Mouse (Mus musculus) MEL-GATA-1-ER (cell line): ENCODE results near the gene Gm11549.

ENCODE experiments used
- DNase-seq: peaks from one replicate; pipeline ENCODE4 v3.0.0-alpha.2; 2012; ENCODE audit warnings: low read depth; ENCODE audit errors: extremely low read depth

Gm11549 gene

DNA sequence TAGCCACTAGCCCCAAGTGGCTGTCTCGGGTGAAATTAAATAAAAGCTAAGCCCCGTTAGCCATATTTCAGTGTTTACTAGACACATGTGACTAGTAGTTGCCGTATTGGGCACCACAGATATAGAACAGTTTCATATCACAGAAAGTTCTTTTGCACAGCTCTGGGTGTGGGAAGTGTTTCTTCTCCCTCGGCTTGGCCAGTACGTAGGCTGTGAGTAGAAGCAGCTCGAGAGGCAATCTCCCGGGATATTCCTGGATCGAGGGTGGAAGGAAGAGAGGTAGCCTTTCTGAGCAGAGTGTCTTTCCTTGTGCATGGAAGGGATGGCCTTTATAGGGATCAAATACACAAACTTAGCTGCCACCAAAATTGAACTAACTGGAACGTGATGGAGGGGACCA, 5.4 kb downstream of the Gm11549 start:
- no peak for DNase-seq

DNA sequence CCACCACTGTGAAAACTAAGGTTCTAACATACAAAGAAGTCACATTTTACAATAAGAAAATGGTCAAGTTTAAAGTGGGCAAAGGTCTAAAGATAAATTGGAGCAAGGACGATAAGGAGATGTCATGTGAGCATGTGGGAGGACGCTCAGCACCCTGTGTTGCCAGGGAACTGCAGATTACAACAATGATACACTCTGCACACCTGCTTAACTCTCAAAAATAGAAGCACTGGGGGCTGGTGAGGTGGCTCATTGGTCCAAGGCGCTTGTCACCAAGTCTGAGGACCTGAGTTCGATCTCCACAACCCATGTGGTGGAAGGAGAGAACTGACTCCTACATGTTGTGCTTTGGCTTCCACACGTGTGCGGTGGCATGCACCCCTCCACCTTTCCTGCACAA, 10.1 kb downstream of the Gm11549 start:
- DNase-seq = no peak

DNA sequence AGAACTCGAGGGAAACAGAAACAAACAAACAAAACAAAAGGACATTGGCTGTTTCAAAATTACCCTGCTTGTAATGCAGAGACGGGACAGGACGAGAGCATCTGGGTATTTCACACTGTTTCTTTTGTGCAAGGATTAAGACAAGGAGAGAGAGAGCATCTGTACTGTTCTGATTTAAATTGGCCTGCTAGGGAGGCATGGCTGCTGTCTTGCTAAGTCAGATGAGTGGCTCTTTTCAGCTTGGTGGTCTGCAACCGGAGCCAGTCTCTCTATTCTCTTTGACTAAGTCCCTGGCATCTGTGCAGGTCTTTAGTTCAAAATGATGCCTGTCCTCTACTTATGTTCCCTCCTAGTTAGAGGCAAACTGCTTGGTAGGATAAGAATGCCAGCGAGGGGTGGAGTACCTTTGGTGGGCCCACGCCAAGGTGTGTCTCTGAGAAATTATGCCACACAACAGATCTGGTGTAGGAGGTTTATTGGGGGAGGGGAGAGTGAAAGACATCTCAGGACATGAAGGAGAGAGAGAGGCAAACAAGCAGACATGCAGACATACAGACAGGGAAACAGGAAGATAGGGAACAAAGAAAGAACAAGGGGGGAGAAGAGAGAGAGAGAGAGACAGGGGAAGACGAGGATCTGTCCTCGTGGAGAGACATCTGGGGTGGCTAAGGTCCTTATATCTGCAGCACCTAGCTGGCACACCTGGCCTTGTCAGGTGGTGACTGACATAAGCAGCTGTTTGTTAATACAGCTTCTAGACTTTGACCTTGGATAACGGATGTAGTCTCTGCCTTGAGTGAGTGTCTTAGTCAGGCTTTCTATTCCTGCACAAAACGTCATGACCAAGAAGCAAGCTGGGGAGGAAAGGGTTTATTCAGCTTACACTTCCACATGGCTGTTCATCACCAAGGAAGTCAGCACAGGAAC, 15.5 kb downstream of the Gm11549 start:
- no peak for DNase-seq

DNA sequence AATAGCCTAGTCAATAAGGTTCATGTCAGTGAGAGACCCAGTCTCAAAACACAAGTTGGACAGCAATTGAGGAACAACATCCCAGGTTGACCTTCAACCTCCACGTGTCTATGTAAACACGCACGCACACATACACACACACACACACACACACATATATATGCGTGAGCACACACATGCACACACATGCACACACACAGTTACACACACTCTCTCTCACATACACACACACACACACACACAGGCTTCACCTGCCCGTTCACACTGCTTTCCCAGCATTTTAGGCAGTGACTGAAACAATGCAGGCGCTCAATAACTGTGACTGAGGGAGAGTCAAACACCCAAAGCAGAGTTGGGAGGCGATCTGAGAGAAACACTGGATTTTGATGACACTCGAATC, 16.3 kb downstream of the Gm11549 start:
- no peak for DNase-seq

DNA sequence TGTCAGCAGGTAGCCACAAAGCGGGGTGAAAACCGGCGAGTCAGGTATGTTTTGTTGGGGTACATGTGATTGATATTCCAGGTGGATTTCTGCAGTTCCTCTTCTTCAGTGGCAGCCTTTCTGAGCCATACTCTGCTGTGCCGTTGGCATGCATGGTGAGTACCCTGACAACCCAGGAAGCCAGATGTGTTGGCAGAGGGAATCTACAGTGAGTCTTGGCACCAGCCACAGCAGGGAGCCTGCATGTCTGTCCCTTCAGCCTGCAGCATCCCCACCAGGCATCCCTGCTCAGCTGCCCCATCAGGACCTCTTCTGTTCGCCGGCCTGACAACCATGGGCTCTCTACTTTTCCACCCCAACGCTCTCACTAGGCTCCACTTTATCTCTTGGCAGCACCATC, 20.1 kb downstream of the Gm11549 start:
- no peak for DNase-seq

DNA sequence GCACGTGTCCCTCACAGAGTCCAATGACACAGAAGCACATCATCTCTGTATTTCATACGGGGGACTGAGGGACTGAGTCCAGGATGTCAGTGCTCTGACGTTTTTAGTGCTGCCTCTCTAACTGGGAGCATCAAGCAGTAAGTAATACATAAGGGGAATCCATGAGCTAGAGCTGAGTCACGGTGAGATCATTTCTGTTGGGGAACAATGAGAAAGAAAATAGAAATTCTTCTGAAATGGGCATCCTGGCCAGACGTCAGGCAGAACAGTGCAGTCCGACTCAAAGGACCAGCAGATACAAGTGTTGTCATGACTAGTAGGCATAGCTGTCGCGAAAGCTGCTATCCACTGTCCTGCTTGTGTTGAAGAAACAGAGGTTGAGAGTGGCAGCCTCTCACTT, 20.6 kb downstream of the Gm11549 start:
- no peak for DNase-seq

DNA sequence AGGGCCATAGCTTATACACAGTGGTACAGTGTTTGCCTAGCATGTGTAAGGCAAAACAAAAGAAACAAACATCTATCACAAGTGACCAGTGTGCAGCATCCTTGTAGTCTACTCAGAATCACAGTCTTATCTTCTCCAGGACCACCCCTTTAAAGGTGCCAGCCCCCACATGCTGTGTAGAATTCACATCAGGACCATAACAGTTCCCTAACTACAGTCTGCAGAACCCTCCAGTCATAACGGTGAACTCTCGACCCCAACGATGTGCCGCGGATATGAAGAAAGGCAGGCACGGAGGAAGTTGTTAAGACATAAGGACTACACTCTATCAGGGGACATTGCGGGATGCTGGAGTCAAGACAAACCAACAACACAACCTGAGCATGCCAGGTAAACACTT, 22.2 kb downstream of the Gm11549 start:
- no peak for DNase-seq

DNA sequence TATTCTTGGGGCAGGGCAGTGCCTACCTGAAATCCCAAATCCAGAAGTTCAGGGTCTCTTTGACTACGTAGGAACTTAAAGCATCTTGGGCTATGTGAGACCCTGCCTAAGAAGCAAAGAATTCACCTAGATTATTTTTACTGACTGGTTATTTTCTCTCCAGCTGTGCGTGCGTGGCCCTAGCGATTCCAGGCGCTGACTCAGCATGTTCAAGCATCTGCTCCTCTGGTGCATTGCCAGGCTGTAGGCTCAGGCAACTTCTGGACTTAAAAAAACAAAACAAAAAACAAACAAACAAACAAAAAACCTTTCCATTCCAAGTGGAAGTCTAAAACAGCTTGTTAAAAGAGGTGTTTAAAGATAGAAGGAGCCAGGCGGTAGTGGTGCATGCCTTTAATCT, 23.4 kb downstream of the Gm11549 start:
- no peak for DNase-seq

DNA sequence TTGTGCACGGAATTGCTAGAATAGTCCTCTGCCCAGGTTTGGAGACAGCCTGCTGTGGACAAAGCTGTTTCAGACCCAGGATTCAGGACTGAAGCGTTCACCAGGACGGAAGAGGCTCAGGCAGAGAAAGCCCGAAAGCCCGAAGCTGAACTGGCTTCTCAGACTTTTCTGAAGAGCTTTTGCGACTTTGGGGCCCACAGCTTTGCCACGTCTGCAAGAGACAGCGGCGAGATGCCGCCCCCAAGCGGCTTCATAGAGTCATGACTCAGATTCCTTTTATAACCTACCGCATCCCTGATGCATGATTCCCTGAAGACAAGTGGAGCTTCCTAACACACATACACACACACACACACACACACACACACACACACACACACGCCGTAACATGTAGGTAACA, 24.9 kb downstream of the Gm11549 start:
- DNase-seq = no peak

DNA sequence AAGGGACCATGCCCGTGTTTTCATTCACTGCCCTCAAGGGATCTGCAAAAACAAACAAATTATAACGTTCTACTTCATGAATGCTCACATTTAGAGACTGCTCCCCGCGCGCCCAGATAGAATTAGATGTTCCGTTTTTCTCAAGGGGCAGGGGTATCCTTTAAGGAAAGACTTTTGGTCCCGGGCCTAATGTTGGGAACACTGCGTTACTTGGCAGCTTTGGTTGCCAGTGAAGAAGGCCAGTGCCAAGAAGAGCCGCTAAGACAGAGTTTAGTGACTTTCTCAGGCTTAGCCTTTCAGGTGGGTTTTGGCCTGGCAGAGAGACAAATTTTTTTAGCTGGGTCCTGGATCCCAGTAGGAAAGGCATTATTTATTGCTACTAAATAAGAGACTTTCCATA, 25.3 kb downstream of the Gm11549 start:
- no peak for DNase-seq

DNA sequence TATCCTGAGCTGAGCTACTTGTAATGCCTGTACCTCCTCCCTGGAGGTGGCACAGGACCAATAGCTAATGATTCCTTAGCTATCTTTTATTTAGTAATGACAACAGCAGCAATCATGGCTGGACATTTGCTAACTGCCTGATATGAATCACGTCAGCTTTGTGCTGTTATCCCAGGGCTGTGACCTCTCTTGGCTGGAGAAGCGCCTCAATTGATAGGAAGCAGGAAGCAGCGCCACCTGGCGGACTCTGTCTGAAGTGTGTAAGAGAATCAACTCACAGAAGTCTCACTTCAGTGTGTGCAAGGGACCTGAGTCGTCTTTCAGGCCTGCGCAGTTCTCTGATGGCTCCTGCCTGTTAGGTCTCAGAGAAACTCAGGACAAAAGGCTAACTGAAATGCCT, 26.2 kb downstream of the Gm11549 start:
- DNase-seq = peak; percentile 70

DNA sequence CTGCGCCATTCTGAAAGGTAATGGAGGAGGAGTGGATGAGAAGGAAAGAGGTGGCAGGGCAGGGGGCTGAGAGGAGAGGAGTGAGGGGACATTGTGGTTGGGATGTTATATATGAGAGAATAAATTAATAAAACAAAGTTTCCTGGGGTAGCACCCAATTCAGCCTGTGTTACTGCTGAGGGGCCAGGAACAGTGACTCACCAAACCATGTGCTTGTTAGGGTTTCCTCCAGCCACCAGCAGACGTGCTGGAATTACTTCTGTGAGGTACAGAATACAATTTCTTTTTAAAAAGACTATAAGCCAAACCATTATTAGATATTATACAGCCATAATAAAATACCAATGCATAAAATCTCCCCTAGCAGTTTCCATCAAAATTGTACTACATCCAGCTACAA, 27.0 kb downstream of the Gm11549 start:
- no peak for DNase-seq

DNA sequence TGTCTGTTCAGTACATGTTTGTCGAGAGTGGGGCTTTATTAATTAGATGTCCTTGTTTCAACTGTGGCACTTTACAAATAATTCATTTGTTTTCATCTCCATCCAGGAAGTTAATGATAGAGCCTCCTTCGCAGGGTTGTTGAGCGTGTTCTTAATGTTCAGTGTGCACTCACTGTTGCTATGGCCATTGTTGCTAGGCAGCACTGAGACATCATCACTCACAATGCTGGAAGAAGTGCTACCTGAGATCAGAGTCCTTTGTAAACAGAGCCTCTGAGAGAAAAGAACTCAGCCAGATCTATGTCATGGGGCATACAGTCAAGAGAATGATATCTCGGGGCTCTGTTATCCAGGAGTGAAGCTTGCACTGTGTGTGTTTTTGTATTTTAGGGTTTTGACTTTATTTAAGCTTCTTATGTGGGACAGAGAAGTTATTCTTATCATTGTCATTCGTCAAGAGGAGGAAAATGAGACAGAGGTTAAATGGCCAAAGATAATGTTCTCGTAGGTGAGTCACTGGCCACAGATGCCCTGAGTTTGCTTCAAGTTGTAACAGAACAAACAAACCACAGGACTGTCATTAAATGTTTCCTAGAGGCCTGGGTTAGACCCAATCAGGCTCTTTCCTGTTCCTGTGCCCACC, 27.9 kb downstream of the Gm11549 start:
- no peak for DNase-seq

DNA sequence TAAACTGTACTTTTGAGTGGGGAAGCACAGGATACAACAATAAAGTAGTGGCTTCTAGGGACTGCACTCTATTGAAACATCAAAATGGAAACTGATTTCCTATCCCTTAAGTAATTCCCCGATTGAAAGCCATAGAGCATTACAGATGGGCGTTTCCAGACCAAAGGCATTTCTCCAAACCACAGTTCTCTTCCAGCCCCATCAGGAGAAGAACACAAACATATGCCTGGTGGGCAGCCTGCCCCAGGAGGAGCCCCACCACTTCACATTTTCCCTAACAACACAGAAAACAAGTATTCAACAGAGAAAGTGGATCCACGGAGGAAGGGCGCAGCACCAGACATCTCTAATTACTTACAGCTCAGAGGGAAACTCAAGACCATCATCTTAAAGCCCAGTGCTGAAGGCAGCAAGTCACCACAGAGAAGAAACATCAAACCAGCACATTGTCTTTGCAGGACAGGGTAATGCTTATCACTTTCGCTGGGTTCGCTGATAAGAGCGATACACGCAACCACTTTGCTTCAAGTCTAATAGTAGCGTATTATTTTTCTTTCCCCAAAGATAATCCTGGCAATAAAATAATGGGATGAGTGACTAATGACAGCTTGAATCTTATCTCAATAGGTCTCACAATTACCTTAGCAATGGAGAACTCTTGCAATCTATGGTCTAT, 28.8 kb downstream of the Gm11549 start:
- no peak for DNase-seq

DNA sequence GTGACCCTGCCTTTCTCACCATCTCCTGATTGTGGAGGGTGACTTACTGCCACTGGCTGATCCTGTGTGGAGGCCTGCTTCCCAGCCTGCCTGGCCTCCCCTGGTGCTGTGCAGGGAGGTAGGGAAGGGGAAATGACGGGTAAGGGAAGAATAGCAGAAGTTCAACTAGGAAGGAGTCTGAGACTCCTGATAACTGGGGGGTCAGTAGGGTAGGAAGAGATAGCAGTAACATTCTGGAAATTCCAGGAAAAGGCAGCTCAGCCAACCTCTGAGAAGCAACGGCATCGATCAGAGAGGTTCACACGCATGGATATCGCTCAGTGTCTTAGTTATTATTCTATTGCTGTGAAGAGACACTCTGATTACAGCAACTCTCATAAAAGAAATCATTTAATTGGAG, 30.1 kb downstream of the Gm11549 start:
- DNase-seq = peak; percentile 65

DNA sequence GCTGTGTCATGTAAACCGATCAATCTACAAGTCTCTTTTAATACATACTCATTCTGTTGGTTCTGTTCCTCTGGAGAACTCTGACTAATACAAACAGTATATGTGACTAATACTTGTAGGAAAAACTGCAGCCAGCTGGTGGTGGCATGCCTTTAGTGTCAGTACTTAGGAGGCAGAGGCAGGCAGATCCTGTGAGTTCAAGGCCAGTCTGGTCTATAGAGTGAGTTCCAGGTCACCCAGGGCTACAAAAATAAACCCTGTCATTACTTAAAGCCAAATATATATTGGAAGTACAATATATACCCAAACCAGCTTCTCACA, 32.1 kb downstream of the Gm11549 start:
- no peak for DNase-seq

DNA sequence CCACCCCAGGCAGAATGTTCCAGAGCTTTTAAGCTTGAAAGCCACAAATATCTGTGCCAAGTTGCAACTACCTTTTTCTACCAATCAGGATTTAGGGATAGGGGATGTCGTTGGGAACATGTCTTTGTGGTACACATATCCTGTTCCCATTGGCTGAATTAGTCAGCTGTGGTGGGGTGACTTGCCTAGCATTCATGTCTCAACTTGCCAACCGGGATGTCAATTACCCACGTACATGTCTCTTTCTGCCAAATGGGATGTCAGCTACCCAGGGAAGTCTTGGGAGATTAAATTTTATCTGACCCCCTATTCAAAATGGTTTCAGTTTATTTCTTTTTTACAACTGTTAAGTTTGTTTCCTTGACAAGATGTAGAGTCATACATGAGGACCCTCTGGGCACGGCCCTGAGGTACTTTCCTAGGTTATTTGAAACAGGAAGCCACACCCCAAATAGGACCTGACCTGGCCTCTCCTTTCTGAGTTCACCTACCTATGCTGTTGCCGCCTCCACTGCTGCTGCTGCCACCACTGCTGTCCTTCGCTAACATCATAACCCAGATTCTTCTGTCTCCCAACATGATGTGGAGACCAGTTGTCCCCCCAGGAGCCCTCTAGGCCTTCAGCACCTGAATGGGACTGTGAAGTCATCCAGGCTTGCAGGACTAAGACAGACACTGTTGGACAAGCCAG, 32.6 kb downstream of the Gm11549 start:
- no peak for DNase-seq

DNA sequence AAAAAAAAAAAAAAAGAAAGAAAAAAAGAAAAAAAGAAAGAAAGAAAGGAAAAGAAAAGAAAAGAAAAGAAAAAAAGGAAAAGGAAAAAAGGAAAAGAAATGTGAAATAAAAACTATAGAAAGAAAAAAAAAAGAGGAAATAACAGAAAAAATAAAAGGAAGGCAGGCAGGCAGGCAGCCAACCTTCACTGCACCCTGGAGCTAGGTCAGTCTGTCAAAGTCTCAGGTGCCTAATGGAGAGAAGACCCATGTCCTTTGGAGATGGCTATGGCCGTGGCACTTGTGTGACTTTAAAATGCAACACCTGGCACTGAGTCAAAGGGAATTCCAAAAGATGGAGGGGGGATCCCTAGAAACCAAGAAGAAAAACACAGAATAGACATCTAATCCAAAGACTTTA, 33.2 kb downstream of the Gm11549 start:
- DNase-seq = no peak

DNA sequence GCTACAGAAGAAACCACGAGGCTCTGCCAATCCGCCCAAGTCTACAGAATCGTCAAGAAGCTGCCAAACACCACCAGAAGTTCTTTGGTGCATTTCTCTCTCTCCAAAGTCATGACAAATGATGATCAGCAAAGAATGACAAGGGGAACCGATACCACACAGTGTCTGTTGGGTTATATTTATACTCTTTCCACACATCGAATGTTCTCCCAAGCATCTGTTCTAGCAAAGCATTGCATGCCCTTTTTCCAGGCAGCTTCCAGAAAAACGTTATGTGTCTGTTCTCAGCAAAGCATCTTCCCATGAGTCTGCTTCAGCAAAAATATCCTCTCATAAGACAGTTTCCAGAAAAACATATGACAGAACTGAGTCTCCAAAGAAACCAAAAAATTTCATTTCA, 34.7 kb downstream of the Gm11549 start:
- DNase-seq = no peak

DNA sequence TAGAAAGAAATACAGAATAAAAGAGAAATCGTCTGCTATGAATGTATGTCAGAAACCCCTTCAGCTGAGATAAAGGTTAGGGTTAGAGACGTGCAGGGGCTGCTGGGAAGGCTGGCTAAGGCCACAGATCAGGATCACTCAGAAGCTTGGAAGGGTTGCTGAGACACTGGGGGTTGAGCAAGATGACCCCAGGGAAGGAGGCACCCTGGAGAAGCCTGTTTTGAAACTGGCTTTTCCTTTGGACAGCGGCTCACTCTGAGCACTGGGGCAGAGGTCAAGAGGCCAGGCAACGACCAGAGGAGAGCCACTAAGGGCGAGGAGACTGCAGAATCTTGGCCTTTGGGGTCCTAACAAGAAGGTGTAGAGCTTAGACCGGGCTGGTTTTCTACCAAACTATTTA, 35.4 kb downstream of the Gm11549 start:
- no peak for DNase-seq

DNA sequence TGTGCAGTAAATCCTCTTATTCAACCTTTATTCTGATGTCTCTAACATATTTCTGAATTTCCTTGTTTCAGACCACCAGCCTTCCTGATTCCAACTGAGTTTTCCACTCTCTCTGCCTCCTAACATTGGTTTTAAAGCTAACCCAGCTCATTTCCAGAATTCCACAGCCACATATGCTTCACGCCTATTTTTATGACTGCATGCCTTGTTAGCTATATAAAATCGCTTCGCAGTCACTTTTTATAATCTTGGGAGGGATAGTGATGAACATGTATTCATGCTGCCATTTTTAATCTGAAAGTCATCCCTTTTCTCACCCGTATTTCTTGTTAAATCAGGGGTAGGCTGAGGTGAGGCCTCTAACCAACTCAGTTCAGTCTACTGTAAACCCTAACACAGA, 37.3 kb downstream of the Gm11549 start:
- DNase-seq = no peak

DNA sequence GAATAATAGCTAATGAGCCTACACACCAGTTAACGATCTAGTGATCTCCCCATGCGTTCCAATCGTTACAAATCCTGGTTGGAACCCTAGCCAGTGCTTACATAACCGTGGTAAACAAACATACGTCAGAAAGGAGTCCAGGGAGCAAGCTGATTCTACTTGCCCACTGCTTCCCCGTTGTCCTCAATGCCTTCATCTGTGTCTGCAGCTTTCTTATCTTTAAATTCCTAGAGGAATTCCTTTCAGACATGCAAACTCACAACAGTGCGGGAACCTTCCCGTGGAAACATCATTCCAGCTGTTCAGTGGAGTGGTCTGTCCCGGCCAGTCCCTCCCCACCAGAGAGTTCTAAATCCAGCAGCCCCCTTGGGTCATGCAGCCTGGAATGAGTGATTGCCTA, 38.7 kb downstream of the Gm11549 start:
- no peak for DNase-seq
